Mouse (Mus musculus) intestine, postnatal 0 days (tissue): ENCODE data around the gene Gimap5. TPM values are rescaled to one million over a fixed set of nuclear protein-coding genes. Genes with fewer than 3 reads are reported as not detected.
A peak's percentile ranks its signal among the peaks of the same experiment; 100 is the strongest.

Experiments
- ATAC-seq: fragments of 200-750 bp; cut with Nextera tagmentation; 2 replicates; pipeline ENCODE4 v1.8.0; 2017; ENCODE audit warnings: mild to moderate bottlenecking, moderate TSS enrichment, moderate library complexity
- H3K27ac ChIP-seq: fragments of 300-500 bp; sonication (generic); 2 replicates; pipeline ENCODE4 v1.5.1; 2014; ENCODE audit warnings: mild to moderate bottlenecking, low read depth, low read length, moderate library complexity
- H3K27me3 ChIP-seq: fragments of 300-500 bp; sonication (generic); replicated peaks from 2 replicates; pipeline ENCODE4 v1.6.1; 2014; ENCODE audit warnings: low read length, mixed read lengths; ENCODE audit not compliant: control insufficient read depth, insufficient read depth
- H3K36me3 ChIP-seq: fragments of 300-500 bp; sonication (generic); 2 replicates; pipeline ENCODE4 v1.6.1; 2014; ENCODE audit warnings: mild to moderate bottlenecking, moderate library complexity; ENCODE audit not compliant: control insufficient read depth, insufficient read depth
- H3K4me1 ChIP-seq: fragments of 300-500 bp; sonication (generic); replicated peaks from 2 replicates; pipeline ENCODE4 v1.6.1; 2014; ENCODE audit warnings: antibody characterized with exemption, low read length, mixed read lengths; ENCODE audit not compliant: control insufficient read depth, insufficient read depth
- H3K4me2 ChIP-seq: fragments of 300-500 bp; sonication (generic); replicated peaks from 2 replicates; pipeline ENCODE4 v1.6.1; 2014; ENCODE audit warnings: low read depth, mild to moderate bottlenecking, moderate library complexity
- H3K4me3 ChIP-seq: fragments of 300-500 bp; sonication (generic); 2 replicates; pipeline ENCODE4 v1.5.1; 2014; ENCODE audit warnings: low read depth, low read length
- H3K9ac ChIP-seq: fragments of 300-500 bp; sonication (generic); 2 replicates; pipeline ENCODE4 v1.6.1; 2014; ENCODE audit warnings: mild to moderate bottlenecking, low read depth, low read length
- H3K9me3 ChIP-seq: fragments of 300-500 bp; sonication (generic); 2 replicates; pipeline ENCODE4 v1.6.1; 2016; ENCODE audit warnings: mixed run types; ENCODE audit not compliant: control insufficient read depth
- CTCF ChIP-seq: sonication (generic); IDR thresholded peaks from 2 replicates; pipeline ENCODE4 v1.5.1; 2016; ENCODE audit warnings: low read depth, mild to moderate bottlenecking, control low read depth, antibody characterized with exemption, moderate library complexity
- WGBS: fragments of 180-500 bp; shearing (Covaris S2); extraction: QIAGEN DNeasy Blood & Tissue Kit; methylation state at CpG from one replicate; pipeline ENCODE4 v1.1.7; 2014; 5-methylcytosine and 5-hydroxymethylcytosine counted together
- polyA plus RNA-seq: library from polyadenylated mRNA; unstranded; fragments of >200 nt; fragmentation: Nextera tagmentation; extraction: Ambion mirVana; gene quantifications from 2 replicates; pipeline ENCODE4 v1.2.1, GENCODE M21; 2015

The Gimap5 gene
- polyA plus RNA-seq: 8.4 and 10.6 TPM in 2 replicates

DNA sequence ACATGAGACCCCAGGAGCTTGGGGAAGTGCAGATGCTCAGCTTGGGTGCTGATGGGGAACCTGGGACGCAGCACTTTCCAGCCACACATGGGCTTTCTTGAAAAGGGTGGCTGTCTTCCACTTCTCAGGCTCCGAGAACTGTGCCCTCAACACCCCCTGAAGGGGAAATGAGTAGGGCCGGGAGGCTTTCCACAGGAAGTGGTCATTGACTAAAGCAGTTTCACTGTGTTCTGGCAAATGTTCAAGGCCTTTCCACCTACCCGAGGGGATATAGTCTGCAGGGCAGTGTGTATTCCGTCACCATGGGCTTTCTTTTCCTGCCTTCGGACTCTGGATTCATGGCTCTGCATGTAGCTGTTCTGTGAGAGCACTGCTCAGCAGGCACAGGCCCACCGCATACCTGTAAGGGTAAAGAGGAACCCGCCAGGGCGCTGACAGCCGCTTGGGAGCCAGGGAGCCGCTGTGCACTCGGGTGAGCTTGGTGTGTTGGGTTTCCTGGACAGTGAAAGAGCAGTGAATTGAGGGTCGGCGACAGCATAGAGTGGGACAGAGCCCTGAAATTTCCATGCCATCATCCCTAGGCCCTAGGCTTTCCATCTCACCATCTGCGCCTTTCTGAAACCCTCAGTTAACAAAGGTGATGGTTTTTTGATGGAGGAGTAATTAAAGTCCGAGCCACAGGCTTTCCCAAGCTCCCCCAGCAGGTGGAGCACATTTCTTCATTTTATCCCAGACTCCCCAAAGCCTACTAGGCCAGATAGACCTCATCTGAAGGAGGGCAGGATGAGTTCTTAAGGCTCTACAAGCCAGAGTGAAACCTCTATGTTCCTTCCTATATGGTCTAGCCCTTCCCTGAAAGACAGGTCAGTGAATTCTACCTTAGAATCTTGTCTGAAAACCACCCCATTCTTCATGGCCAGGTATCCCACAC lies at the start of gene Gimap5:
Gimap5 (plus strand) TSS at position 239 of the 931 bp plus-strand sequence.
- Histone ChIP-seq H3K4me2 (peak within 1 kb of the TSS; percentile 9; the same call in 1 of the 2 replicates), H3K27me3 (no peaks in the 10 kb centered on the region), H3K36me3 (no peaks in the 10 kb centered on the region), H3K9ac (no peak within 1 kb of the TSS), H3K9me3 (no peaks in the 10 kb centered on the region), H3K4me3 (no peak within 1 kb of the TSS), H3K4me1 (peaks cover under 1% of the 10 kb centered on the region; the same call in 1 of the 2 replicates), H3K27ac (peak within 1 kb of the TSS; percentile 62; the same call in 1 of the 2 replicates)
- WGBS: 47% methylated on average over 16 of the region's 16 CpGs
- TF ChIP-seq CTCF: peak; percentile 74
- ATAC-seq: no peak

DNA sequence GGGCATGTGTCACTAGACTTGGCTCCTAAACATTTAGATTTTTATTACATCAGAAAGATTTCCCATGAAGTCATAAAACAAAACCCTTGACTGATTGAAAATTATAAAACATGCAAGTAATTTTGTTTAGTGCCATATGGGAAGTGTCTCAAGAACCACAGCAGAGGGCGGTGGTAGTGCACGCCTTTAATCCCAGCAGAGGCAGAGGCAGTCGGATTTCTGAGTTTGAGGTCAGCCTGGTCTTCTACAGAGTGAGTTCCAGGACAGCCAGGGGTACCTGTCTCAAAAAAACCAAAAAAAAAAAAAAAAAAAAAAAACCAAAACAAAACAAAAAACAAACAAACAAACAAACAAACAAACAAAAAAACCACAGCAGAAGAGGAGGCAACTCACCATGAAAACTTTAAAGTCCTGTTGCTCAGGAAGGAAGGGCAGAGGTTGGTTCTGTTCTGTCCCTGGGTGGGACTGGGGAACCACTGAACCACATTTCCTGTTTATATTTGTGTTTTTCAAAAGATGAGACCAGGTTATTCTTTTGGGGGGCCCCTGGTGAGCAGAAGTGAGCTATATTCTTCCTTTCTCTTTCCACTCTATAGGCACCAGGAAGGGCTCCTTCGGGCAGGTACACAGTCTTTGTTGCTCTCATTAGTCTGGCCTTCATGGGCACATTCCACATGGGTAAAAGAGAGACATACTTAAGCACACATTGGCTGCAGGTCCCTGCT lies 49.0 kb upstream of the Gimap5 start:
- H3K9ac ChIP-seq: no peak overlapping the region
- no peak for ATAC-seq
- H3K27ac ChIP-seq: no peak overlapping the region
- no peak overlapping the region for H3K4me3 ChIP-seq
- no peaks in the 10 kb centered on the region for H3K9me3 ChIP-seq
- no peaks in the 10 kb centered on the region for H3K27me3 ChIP-seq
- no peak overlapping the region for H3K4me2 ChIP-seq
- TF ChIP-seq CTCF: no peak
- 78% methylated on average over 4 of the region's 4 CpGs for WGBS
- H3K4me1 ChIP-seq: no peaks in the 10 kb centered on the region
- H3K36me3 ChIP-seq: no peaks in the 10 kb centered on the region

DNA sequence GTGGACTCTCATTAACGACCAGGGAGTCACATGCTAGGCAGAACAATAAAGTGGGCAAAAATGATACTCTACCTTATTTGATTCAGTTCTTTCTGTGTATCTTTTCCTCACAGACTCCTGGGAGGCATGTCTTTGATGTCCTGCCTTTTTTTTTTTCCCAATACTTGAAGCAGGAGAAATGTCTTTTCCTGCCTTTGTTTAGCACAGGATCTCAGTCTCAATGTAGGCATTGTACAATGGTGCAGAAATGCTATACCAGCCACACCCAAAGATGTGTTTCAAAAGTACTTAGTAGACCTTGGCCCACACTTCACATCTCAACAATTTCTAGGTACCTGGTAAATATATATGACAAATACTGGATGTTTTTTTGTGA lies 48.5 kb upstream of the Gimap5 start:
- H3K27ac ChIP-seq: no peak overlapping the region
- no peak for ATAC-seq

DNA sequence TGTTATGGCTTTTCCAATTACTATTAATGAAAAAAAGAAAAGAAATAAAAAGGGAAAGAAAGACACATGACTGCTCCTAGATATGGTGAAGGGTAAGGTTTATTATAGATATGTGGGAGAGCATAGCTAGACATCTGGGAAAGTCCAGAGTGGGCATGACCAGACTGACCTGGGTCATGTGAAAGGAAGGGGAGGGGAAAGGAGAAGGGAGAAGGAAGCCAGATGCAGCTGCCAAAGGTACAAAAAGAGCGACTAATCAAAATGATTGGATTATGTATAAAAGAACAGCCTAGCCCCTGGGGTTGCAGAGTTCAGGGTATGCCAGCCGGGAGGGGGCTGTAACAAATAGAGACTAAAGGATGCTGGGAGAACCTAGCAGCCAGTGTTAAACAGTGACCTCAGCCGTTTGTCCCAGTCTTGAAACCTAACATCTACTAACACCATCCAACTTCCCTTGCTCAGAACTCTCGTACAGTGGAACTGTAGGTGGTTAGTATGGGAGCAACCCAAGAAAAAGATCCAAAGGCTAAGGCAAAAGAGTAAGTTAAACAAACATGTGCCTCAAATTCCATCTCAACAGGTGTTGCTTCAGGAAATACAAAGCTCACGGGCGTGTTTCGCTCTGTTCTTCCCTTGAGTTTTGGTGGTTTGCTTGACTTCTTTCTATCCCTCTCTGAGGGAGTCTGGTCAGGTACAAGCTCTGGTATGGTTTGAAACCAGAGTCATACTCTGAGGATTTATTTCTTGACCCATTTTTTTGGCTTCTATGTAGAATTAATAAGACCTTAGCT lies 47.7 kb upstream of the Gimap5 start:
- Histone ChIP-seq H3K4me3 (no peak overlapping the region), H3K4me1 (no peaks in the 10 kb centered on the region), H3K9me3 (no peaks in the 10 kb centered on the region), H3K27ac (no peak overlapping the region), H3K9ac (no peak overlapping the region), H3K4me2 (no peak overlapping the region), H3K36me3 (no peaks in the 10 kb centered on the region), H3K27me3 (no peaks in the 10 kb centered on the region)
- no peak for TF ChIP-seq CTCF
- 77% methylated on average over 7 of the region's 7 CpGs for WGBS
- ATAC-seq: no peak

More for the DNA sequence above, 48.5 kb upstream of the Gimap5 start:
- TF ChIP-seq CTCF: no peak
- WGBS: 34% methylated on average over 1 of the region's 1 CpGs
- no peaks in the 10 kb centered on the region for H3K36me3 ChIP-seq
- H3K27me3 ChIP-seq: no peaks in the 10 kb centered on the region
- no peaks in the 10 kb centered on the region for H3K9me3 ChIP-seq
- no peaks in the 10 kb centered on the region for H3K4me1 ChIP-seq
- H3K4me3 ChIP-seq: no peak overlapping the region
- no peak overlapping the region for H3K9ac ChIP-seq
- H3K4me2 ChIP-seq: no peak overlapping the region

DNA sequence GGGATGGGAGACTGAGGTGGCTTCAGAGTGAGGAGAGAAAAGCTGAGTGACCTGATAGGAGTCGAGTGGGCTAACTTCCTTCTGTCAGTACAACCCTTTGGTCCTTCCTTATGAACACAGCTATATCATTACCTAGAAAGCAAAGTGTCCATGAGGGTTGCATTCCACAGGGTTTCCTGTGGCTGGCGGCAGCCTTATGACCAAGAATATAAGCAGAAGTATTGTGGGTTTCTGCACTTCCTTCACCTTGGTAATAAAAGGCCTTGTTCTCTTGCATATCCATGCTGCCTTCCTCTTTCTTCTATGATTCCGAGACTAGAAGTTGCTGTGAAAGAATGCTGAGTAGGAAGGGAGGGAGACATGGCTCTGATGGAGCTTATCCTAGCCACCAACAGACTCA lies 47.1 kb upstream of the Gimap5 start:
- Histone ChIP-seq H3K9ac (no peak overlapping the region), H3K9me3 (no peaks in the 10 kb centered on the region), H3K4me3 (no peak overlapping the region), H3K27ac (no peak overlapping the region), H3K4me1 (no peaks in the 10 kb centered on the region), H3K36me3 (no peaks in the 10 kb centered on the region), H3K27me3 (no peaks in the 10 kb centered on the region), H3K4me2 (no peak overlapping the region)
- ATAC-seq: no peak
- TF ChIP-seq CTCF: no peak
- WGBS: 82% methylated on average over 3 of the region's 3 CpGs
